Mouse (Mus musculus): ENCODE results near the gene Hfm1.
A peak's percentile ranks its signal among the peaks of the same experiment; 100 is the strongest.

- TF ChIP-seq CTCF (IDR thresholded peaks at IDR 0.05; ENCODE audit: low read depth), result peak; percentile 50
- TF ChIP-seq EP300 (optimal IDR thresholded peaks at IDR 0.05), result no peak
Observed at GRCm38 (mm10) chr5:106847045-106847444, 79.1 kb downstream of the Hfm1 start.

Measured in stomach, postnatal 0 days (tissue).